Mouse (Mus musculus) C2C12 (cell line): ENCODE data around the gene Rpp30. TPM values are rescaled to one million over a fixed set of nuclear protein-coding genes. Genes with fewer than 3 reads are reported as not detected.

Experiments
- H3K27me3 ChIP-seq: one replicate; pipeline ENCODE4 v1.6.1; 2011; ENCODE audit not compliant: control insufficient read depth, insufficient read depth, insufficient read length
- H3K36me3 ChIP-seq: one replicate; pipeline ENCODE4 v1.6.1; 2011; ENCODE audit not compliant: control insufficient read depth, insufficient read depth
- H3K4me3 ChIP-seq: one replicate; pipeline ENCODE4 v1.5.1; 2011; ENCODE audit warnings: mild to moderate bottlenecking, control low read depth; ENCODE audit not compliant: poor library complexity, insufficient read depth, severe bottlenecking
- H3K79me2 ChIP-seq: one replicate; pipeline ENCODE4 v1.6.1; 2011; ENCODE audit not compliant: control insufficient read depth, insufficient read depth
- H3K79me3 ChIP-seq: one replicate; pipeline ENCODE4 v1.6.1; 2011; ENCODE audit warnings: low read depth, control low read depth
- H3ac ChIP-seq: one replicate; pipeline ENCODE3; 2011; ENCODE audit warnings: low read depth; ENCODE audit not compliant: control insufficient read depth, insufficient read length
- CEBPB ChIP-seq: IDR thresholded peaks from one replicate; pipeline ENCODE4 v1.6.1; 2011; ENCODE audit warnings: low read depth, mild to moderate bottlenecking, control low read depth, moderate library complexity
- CTCF ChIP-seq: IDR thresholded peaks from one replicate; pipeline ENCODE4 v1.5.1; 2011; ENCODE audit not compliant: control insufficient read depth, insufficient read depth, insufficient read length
- FOSL1 ChIP-seq: IDR thresholded peaks from one replicate; pipeline ENCODE4 v1.8.0; 2011; ENCODE audit warnings: mild to moderate bottlenecking, low read length; ENCODE audit not compliant: poor library complexity, insufficient read depth, severe bottlenecking
- MAX ChIP-seq: IDR thresholded peaks from one replicate; pipeline ENCODE4 v1.6.1; 2011; ENCODE audit warnings: mild to moderate bottlenecking, control low read depth
- MYOD1 ChIP-seq: IDR thresholded peaks from one replicate; pipeline ENCODE4 v1.6.1; 2011; ENCODE audit warnings: low read depth; ENCODE audit not compliant: control insufficient read depth, insufficient read length
- MYOG ChIP-seq: IDR thresholded peaks from one replicate; pipeline ENCODE4 v1.6.1; 2011; ENCODE audit not compliant: control insufficient read depth, insufficient read length; ENCODE audit errors: extremely low read depth
- USF1 ChIP-seq: IDR thresholded peaks from one replicate; pipeline ENCODE4 v1.6.1; 2011; ENCODE audit warnings: low read depth, mild to moderate bottlenecking, control low read depth, moderate library complexity
- long read RNA-seq, 2 experiments: library from polyadenylated mRNA; unstranded; transcript quantifications; one replicate each; pipeline ENCODE4 v2.0.0; 2019 to 2020
- polyA plus RNA-seq: library from polyadenylated mRNA; unstranded; fragments of >200 nt; fragmentation: generic; extraction: Trizol; gene quantifications from one replicate; pipeline ENCODE4 v1.2.1, GENCODE M21; 2012; ENCODE audit warnings: missing spikeins

Rpp30 gene
- polyA plus RNA-seq = 30.3 TPM
- long read RNA-seq, experiment 1, transcript Rpp30-201 (11 exons, 1,145 nt) = major isoform, 65 of 70 reads
- long read RNA-seq, experiment 1, partial matches to known transcripts = 1 of 70 reads
- long read RNA-seq, experiment 1, other reads (novel, unspliced or antisense) = 4 of 70 reads
- long read RNA-seq, experiment 2, transcript Rpp30-201 (11 exons, 1,145 nt) = major isoform, 56 of 67 reads
- long read RNA-seq, experiment 2, partial matches to known transcripts = 2 of 67 reads
- long read RNA-seq, experiment 2, other reads (novel, unspliced or antisense) = 8 of 67 reads

DNA sequence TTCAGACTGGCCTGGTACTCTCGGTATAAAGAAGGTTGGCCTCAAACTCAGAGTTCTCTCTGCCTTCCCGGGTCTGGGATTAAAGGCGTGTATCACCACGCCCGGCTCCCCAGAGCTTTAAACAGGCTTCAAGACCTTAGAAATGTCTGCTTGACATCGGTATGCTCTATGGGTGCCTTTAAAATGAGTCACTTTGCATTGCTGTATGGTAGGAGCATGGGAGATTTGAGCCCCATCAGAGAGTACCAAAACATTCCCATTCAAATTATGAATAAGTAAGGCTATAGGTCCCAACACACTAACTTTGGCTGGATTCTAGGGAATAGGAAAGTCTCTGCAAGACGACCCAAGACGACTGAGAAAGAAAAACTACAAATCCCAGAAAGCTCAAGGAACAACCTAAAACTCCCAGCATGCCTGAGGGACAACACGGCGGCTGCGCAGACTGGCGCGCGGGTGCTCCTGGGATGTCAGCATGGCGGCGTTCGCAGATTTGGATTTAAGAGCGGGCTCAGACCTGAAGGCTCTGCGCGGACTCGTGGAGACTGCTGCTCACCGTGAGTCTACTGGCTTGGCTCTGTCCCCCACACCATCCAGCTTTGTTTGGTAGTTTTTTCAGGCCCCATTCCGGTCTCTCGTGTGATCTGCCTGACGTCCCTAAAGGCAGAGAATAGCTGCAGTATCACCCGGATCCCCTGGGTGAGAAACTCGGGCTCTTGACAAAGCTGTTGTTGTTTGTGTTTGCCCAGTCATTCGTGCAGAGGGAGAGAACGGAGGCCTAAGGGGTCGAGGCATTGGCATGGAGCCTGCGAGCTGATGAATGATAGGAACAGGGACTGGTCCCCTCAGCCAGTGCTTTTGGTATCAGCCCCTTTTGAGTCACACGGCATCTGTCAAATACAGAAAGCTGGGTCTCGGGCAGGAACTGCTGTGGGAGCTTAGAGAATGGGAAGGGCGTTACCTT lies at the start of gene Rpp30:
Gene Rpp30 (plus strand): TSS at position 455 of the 964 bp plus-strand sequence.
- Histone ChIP-seq H3K27me3 (no peaks in the 10 kb centered on the region), H3ac (peak within 1 kb of the TSS; percentile 78), H3K79me3 (peaks cover 19% of the 10 kb centered on the region), H3K4me3 (peak within 1 kb of the TSS; percentile 93), H3K79me2 (peaks cover 31% of the 10 kb centered on the region), H3K36me3 (peaks cover 12% of the 10 kb centered on the region)
- peak; percentile 35 for TF ChIP-seq MAX
- no peak for TF ChIP-seq MYOD1
- no peak for TF ChIP-seq CEBPB
- no peak for TF ChIP-seq MYOG

GRCm38 (mm10) chr19:36046046-36046445 lies 37.5 kb upstream of the Rpp30 start:
- Histone ChIP-seq H3ac (no peak overlapping the region), H3K27me3 (no peaks in the 10 kb centered on the region), H3K36me3 (no peaks in the 10 kb centered on the region), H3K79me2 (no peaks in the 10 kb centered on the region), H3K79me3 (no peaks in the 10 kb centered on the region), H3K4me3 (no peak overlapping the region)
- no peak for TF ChIP-seq MYOD1

GRCm38 (mm10) chr19:36056502-36057221 lies 26.9 kb upstream of the Rpp30 start:
- Histone ChIP-seq H3K27me3 (no peaks in the 10 kb centered on the region), H3K4me3 (no peak overlapping the region)
- TF ChIP-seq MYOG (no peak), CTCF (no peak), USF1 (no peak), MYOD1 (no peak), CEBPB (no peak), FOSL1 (no peak), MAX (no peak)

DNA sequence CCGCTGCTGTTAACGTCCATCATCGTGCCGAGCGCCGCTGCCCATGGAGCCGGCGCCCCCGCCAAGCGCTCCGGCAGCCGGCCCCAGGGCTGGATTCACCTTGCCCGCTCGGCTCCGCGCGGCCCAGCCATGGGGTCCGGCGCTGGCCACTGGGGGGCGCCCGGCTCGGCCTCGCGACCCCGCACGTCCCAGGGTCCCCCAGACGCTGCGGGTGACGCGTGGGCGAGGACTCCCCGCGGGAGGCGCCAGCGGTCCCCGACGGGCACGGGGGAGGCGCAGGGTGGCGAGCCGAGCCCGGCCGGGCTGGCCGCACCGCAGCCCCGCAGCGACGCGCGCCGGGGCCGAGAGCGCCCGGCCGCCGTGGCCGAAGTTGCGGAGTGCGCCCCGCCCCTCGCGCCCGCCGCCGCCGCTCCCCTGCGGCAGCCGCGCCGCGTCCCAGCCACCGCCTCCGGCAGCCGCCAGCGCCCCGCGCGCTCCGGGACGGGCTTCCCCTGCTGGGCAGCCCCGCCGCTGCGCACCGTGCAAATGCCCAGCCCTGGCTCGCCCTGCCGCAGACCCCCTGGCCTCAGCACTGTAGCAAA lies 26.2 kb upstream of the Rpp30 start, which contains the start of gene Htr7:
Gene Htr7 (minus strand): TSS at position 277 of the 581 bp plus-strand sequence.
- H3K36me3 ChIP-seq = no peaks in the 10 kb centered on the region
- H3ac ChIP-seq = peak within 1 kb of the TSS; percentile 51
- H3K4me3 ChIP-seq = no peak within 1 kb of the TSS
- H3K79me3 ChIP-seq = no peaks in the 10 kb centered on the region
- TF ChIP-seq MYOG = no peak
- peak; percentile 82 for TF ChIP-seq CTCF
- no peak for TF ChIP-seq CEBPB
- TF ChIP-seq MAX = no peak
- TF ChIP-seq USF1 = no peak
- no peak for TF ChIP-seq FOSL1
- no peaks in the 10 kb centered on the region for H3K79me2 ChIP-seq
- H3K27me3 ChIP-seq = no peaks in the 10 kb centered on the region

More at GRCm38 (mm10) chr19:36056502-36057221, 26.9 kb upstream of the Rpp30 start:
- no peaks in the 10 kb centered on the region for H3K36me3 ChIP-seq
- H3K79me3 ChIP-seq = no peaks in the 10 kb centered on the region
- H3K79me2 ChIP-seq = no peaks in the 10 kb centered on the region
- H3ac ChIP-seq = no peak overlapping the region

- H3K79me3 ChIP-seq = no peaks in the 10 kb centered on the region
- no peaks in the 10 kb centered on the region for H3K36me3 ChIP-seq
- no peaks in the 10 kb centered on the region for H3K27me3 ChIP-seq
- no peak for TF ChIP-seq MYOD1
- no peak for TF ChIP-seq MAX
- TF ChIP-seq MYOG = no peak
- TF ChIP-seq FOSL1 = no peak
- H3K79me2 ChIP-seq = no peaks in the 10 kb centered on the region
- H3K4me3 ChIP-seq = no peak overlapping the region
- no peak overlapping the region for H3ac ChIP-seq
These were observed 20.6 kb upstream of the Rpp30 start for GRCm38 (mm10) chr19:36062801-36063529.
